Mouse (Mus musculus) right cerebral cortex, postnatal 36 days (tissue): Measurements from ENCODE around the gene Tnfsf18.

Source experiments
- DNase-seq, 2 experiments: peaks; one replicate each; pipeline ENCODE4 v3.0.0; 2022; ENCODE audit warnings: low spot score in 2 of 2, mixed read lengths in 1 of 2

Gene Tnfsf18

GRCm38 (mm10) chr1:161494343-161494742 lies at the start of gene Tnfsf18:
Gene Tnfsf18, plus strand, starts transcription at chr1:161494655.
- peak in 1 of 2 experiments; percentile 12 for DNase-seq

DNA sequence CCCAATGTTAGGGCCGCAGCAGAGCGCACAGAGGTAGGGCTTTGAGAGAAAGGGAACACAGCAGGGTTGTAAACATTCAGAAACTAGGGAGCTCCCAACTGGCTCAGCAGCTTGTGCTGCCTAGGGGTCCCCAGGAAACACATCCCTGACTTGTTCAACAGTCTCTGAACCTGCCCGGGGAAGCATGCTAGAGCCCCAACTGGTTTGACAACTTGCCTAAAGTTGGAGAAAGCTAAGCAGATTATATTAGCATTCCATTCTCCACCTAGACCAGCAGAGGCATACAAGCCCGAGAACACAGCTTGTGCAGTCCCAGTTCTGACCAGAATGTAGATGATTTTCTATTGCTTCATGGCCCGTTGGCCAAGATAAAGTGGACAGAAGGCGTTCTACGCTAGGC lies 49.6 kb upstream of the Tnfsf18 start:
- DNase-seq, result no peak

DNA sequence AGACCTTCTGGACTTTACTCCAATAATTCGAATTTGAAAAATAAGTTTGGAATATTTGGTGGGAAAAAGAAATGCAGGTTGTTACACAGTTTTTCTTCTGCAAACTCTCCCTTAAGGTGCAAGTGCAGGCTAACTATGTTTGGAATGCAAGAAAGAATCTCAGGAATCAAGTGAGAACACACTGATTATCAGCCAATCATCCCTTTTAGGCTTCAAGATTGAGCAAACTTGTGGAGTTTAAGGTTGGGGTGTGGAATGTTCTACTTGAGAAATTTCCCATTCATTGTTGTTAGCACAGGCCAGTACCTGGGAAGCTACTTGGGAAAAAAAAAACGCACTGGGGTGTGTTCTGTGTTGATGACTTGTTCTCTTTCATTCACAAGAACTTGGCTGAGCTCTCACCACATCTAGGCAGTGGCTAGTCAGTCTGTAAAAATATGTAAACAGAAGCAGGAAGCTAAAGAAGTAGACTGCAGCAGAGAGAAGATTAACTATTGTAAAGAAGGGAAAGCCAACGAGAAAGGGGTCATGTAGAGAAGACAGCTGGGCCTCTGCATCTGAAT lies 42.7 kb upstream of the Tnfsf18 start:
- DNase-seq, result no peak

GRCm38 (mm10) chr1:161452250-161452649 lies 42.2 kb upstream of the Tnfsf18 start:
- no peak for DNase-seq

DNA sequence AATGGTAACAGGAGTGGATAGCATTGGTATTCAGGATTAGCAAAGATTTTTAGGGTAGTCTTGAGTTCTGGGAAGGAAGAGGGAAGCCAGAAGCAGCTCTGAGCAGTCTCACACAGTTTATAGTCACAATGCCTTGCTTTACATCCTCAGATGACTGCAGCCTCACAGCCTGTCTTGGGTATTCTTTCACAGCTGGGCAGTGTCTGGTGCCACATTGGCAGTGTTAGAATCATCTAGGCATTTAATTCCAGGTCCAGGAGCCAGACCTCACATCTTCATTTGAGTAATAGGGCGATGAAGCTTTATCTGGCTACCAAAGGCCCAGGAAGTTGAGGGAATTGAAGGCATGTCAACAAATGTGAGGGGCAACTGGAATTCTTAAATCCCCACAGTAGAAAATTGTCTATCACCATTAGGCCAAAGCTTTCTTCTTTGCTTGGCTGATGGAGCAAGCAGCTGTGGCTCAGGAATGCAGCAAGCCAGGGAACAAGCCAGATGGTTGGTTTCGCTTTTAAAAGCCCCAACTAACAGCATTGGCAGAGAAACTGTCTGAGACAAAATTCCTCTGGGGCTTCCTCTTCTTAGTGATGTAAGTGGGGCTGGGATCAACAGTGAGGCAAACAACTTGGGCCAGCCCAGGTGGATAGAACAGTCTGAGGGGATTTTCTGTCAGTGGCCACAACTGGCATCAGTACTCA lies 30.9 kb upstream of the Tnfsf18 start:
- peak in 1 of 2 experiments; percentile 7 for DNase-seq

GRCm38 (mm10) chr1:161477221-161477620 lies 17.2 kb upstream of the Tnfsf18 start:
- DNase-seq, result no peak

DNA sequence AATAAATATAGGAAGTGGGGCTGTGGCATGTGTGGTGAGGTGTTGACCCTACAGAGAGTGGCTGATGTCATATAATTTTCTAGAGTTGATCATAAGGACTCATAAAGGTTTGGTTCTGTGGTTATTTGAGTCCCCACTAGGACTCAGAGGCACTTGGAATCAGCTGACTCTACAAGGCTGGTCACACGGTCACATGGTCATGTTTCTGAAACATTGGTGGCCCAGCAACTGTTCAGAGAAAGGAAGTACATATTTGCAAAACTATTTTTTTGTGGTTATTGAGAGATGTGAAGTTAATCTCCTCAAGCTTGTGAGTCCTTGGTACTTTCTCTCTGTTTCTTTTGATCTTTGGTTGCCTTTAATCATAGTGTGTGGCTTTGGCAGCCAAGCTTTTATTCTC lies 14.6 kb upstream of the Tnfsf18 start:
- DNase-seq, result no peak

GRCm38 (mm10) chr1:161482211-161482610 lies 12.2 kb upstream of the Tnfsf18 start:
- DNase-seq, result no peak

- no peak for DNase-seq
Observed at GRCm38 (mm10) chr1:161487069-161487468, 7.4 kb upstream of the Tnfsf18 start.

DNA sequence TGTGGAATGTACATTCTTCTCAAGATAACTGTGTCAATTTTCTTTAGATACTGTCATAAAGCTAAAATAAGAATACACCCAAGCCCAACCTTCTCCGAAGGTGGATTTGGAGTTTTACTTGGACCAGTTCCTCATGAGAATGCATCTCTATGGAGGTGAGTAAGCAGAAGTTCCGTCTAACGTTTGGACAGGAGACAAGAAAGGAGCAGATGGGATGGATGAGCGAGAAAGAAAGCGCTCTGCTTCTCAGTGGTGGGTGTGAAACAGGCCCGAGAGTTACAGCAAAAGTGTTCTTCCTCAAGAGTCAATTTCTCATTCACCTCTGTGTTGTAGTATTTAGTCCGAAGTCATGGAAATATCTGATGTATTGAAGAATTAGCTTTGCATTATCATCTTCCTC lies 2.7 kb upstream of the Tnfsf18 start:
- peak; percentile 28 to 62 for DNase-seq

DNA sequence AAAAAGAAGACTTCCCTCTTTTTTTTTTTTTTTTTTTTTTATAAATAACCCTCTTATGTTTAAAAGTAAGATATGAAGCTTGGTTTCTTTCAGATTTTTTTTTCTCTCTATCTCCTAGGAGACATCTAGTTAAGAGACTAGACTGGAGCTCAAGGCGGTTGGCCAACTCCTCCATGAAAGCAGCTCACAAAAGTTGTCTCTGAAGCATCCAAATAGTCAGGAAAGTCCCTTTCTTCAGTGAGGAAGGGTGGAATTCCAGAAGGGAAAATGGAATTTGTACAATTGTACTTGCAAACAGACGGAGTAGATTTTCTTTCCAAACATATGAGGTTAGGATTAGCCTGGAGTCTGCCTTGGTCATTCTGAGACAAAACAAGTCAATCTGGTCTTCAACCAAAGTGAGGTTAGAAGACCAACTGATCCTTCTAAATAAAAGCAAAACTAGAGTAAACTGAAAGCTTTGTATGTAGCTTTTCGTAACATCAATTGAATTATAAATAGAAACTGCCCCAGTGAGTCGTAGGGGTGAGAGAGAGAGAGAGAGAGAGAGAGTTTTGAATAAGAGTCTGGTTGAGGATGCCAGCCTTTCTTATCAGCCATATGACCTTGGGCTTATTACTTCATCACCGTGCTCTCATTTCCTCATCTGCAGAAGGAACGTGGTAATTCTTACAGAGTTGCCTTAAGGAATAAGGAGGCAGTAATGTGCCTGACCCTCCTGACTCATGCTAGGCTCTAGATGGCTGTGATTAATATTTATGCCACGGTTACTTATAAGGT lies 2.6 kb downstream of the Tnfsf18 start:
- DNase-seq, result no peak

- no peak for DNase-seq
Observed at GRCm38 (mm10) chr1:161500114-161500810, 5.8 kb downstream of the Tnfsf18 start.

GRCm38 (mm10) chr1:161500811-161501146 lies 6.3 kb downstream of the Tnfsf18 start:
- no peak for DNase-seq

DNA sequence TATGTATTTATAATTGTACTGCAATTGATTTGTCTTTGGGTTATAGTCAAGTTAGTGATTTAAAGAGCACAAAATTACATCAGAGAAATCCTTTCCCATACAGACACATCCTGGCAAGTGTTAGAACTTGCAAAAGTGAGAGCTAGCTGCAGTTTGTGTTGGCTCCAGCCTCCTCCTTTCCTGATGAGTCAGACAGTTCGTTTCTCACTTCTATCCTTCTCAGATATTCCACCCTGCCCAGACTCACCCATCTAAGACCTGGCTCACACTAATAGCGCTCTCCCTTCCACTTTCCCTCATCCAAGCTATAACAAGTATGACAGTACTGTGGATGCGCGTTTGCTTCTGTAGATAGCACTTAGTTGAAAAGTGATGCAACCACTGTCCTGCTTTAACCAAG lies 11.9 kb downstream of the Tnfsf18 start:
- peak in 1 of 2 experiments; percentile 30 for DNase-seq

DNA sequence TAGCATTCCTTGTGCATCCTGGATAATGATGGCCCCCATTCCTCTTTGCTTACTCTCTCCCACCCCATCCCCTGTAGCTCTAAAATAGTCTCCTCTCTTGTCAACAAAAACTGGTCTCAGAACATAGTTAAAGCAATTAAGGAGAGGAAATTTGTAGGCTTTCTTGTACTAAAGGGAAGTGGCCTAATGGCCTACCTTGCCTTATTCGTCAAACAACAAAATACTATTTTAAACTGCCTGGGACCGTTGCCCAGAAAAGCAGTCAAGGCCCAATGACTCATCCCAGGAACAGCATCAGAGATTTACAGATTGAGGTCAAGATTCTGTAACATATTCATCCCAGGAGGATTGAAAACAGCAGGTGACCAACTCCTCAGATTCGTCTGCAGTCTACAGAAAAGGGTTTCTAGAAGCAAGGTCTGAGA lies 13.2 kb downstream of the Tnfsf18 start:
- no peak for DNase-seq

GRCm38 (mm10) chr1:161517355-161517754 lies 22.9 kb downstream of the Tnfsf18 start:
- no peak for DNase-seq

DNA sequence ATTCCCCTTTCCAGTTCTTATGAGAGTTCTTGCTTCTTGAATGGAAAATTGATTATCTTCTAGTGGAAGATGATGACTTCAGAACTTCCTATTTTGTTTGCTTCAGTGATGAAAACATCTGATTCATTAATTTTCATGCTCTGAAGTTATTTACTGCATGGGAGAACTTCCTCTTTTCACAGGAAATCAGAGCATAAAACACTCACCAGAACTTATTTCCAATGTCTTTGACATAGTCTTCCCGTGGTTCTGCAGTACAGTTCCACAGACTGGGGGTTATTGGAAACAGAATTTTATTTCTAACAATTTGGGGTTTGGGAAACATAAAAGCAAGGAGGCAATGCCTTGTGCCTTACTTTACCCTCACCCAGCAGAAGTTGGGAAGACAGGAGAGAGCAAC lies 25.8 kb downstream of the Tnfsf18 start:
- no peak for DNase-seq

DNA sequence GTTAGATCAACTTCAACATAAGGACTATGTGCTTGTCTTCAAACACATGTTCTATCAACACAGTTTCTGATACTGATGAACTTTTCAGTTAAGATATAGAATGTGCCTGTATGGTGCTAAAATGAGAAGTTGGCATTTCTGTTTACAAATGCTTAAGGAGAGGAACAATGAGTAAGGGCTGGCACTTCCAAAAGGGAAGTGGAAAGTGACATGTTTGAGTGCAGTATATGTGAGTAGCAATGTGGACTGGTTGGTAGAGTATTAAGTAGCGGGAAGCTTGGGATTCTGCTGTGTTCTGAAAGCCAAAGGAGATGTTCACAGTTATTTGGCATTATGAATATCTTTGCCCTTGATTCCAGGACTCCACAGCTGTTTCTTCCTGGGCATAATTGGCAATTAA lies 33.7 kb downstream of the Tnfsf18 start:
- no peak for DNase-seq

GRCm38 (mm10) chr1:161550596-161551095 lies 56.2 kb downstream of the Tnfsf18 start:
- no peak for DNase-seq

GRCm38 (mm10) chr1:161552098-161552497 lies 57.6 kb downstream of the Tnfsf18 start:
- no peak for DNase-seq
